Mouse (Mus musculus): ENCODE measurements around the gene Dnaaf1. TPM values are rescaled to one million over a fixed set of nuclear protein-coding genes. Genes with fewer than 3 reads are reported as not detected.

Dnaaf1 gene
- polyA plus RNA-seq, 1 experiment from 2014 or later, result 0.48 TPM

DNA sequence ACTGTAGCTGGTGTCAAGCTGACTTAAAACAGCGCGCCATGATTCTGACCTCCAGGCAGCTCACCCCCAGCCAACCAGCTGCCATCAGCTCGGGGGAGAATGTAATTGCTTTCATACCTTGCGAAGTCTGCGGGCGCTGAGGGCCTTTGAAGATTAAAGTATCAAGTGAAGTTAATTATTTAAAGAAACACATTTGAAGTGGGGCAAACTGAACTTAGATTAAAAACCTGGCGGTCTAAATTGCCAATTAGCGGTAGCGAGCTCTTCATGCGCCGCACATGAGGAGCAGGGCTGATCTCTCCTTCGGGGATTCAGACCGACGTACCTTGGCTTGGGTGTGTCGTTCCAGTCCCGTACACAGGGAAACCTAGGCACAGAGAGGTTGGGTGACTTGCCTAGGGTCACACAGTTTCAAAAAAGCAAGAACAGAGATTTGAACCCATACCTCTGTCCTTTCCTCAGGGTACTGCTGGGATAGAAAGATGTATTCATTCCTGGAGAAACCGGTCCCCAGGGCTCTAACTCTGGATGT lies 69.5 kb downstream of the Dnaaf1 start:
- Histone ChIP-seq H3K4me1 (ENCODE audit: control insufficient read depth, insufficient read depth, low read length) (peaks cover 7% of the 10 kb centered on the region; the same call in 1 of the 2 replicates), H3K27ac (ENCODE audit: low read depth, low read length) (peak overlapping the region; percentile 66), H3K36me3 (ENCODE audit: control insufficient read depth, insufficient read depth, low read length) (no peaks in the 10 kb centered on the region), H3K27me3 (ENCODE audit: control insufficient read depth, insufficient read depth, low read length) (no peaks in the 10 kb centered on the region), H3K9ac (replicated peaks; ENCODE audit: low read depth, low read length) (no peak overlapping the region), H3K4me2 (ENCODE audit: low read depth, low read length) (no peak overlapping the region), H3K9me3 (ENCODE audit: control insufficient read depth, low read length) (no peaks in the 10 kb centered on the region), H3K4me3 (ENCODE audit: low read depth, low read length) (no peak overlapping the region)
- WGBS, result 59% methylated on average over 17 of the region's 17 CpGs
- ATAC-seq (ENCODE audit: low read depth), result 0 out of 2 replicates have a peak, but pooled peaks have one; percentile 33

DNA sequence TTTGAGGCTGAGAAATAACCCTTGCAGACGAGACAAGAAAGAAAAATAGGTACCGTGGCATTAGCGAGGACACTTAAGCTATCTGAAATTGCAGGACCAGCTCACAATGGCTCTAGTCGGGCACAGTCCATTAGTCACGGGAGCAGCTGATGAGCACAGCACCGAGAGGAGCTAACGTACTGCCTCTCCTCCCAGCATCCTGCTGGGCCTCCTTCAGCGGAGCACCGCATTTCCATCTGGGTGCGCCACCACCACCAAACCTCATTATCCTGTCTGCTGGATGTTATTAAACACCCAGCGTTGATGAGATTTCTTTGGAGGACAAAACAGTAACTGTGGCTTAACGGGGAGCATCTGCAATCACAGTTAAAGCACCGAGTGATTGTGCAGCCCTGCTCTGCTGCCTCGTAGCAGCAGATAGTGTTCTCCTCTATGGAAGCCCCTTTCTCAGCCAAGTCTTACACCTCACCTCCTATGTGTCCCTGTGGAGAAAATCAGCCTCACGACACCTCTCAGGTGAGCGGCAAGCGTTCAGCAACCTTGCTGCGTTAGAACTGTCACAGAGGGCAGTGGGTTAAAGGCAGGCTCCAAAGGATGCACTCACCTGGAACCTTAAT lies 70.1 kb downstream of the Dnaaf1 start:
- no peaks in the 10 kb centered on the region for H3K36me3 ChIP-seq (ENCODE audit: control insufficient read depth, insufficient read depth, low read length)
- H3K27ac ChIP-seq (ENCODE audit: low read depth, low read length), result peak overlapping the region; percentile 66
- no peaks in the 10 kb centered on the region for H3K9me3 ChIP-seq (ENCODE audit: control insufficient read depth, low read length)
- H3K4me1 ChIP-seq (ENCODE audit: control insufficient read depth, insufficient read depth, low read length), result peaks cover 7% of the 10 kb centered on the region; the same call in 1 of the 2 replicates
- H3K4me3 ChIP-seq (ENCODE audit: low read depth, low read length), result no peak overlapping the region
- 0 out of 2 replicates have a peak overlapping the region, but pooled peaks have one; percentile 16 for H3K9ac ChIP-seq (replicated peaks; ENCODE audit: low read depth, low read length)
- peak overlapping the region; percentile 16; the same call in 1 of the 2 replicates for H3K4me2 ChIP-seq (ENCODE audit: low read depth, low read length)
- no peaks in the 10 kb centered on the region for H3K27me3 ChIP-seq (ENCODE audit: control insufficient read depth, insufficient read depth, low read length)
- peak; percentile 90 for ATAC-seq (ENCODE audit: low read depth)
- 30% methylated on average over 18 of the region's 18 CpGs for WGBS

- 73% methylated on average over 3 of the region's 3 CpGs for WGBS
- Histone ChIP-seq H3K9me3 (ENCODE audit: control insufficient read depth, low read length) (no peaks in the 10 kb centered on the region), H3K27me3 (ENCODE audit: control insufficient read depth, insufficient read depth, low read length) (no peaks in the 10 kb centered on the region), H3K4me1 (ENCODE audit: control insufficient read depth, insufficient read depth, low read length) (peaks cover 7% of the 10 kb centered on the region; the same call in 1 of the 2 replicates), H3K4me2 (ENCODE audit: low read depth, low read length) (no peak overlapping the region), H3K36me3 (ENCODE audit: control insufficient read depth, insufficient read depth, low read length) (no peaks in the 10 kb centered on the region), H3K27ac (ENCODE audit: low read depth, low read length) (no peak overlapping the region), H3K9ac (replicated peaks; ENCODE audit: low read depth, low read length) (no peak overlapping the region), H3K4me3 (ENCODE audit: low read depth, low read length) (no peak overlapping the region)
- ATAC-seq (ENCODE audit: low read depth), result no peak
Measured at GRCm38 (mm10) chr8:119646197-119646596, 71.2 kb downstream of the Dnaaf1 start.

DNA sequence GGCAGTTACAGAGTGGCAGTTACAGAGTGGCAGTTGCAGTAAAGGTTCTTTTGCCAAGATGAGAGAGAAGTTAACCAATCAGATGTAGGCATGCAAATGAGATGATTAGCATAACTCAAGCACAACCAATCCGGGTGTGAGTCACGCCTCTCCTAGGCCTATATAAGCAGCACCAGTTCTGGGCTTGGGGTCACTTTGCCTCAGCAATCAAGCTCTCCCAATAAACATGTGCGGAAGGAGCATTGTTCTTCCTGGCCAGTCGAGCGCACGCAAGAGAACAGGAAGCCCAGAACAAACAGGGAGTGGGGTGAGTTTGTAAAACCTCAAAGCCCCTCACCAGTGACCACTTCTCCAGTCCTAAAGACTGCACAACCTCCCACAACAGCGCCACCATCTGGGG lies 71.8 kb downstream of the Dnaaf1 start:
- H3K36me3 ChIP-seq (ENCODE audit: control insufficient read depth, insufficient read depth, low read length), result no peaks in the 10 kb centered on the region
- H3K4me3 ChIP-seq (ENCODE audit: low read depth, low read length), result no peak overlapping the region
- no peaks in the 10 kb centered on the region for H3K27me3 ChIP-seq (ENCODE audit: control insufficient read depth, insufficient read depth, low read length)
- peaks cover 7% of the 10 kb centered on the region; the same call in 1 of the 2 replicates for H3K4me1 ChIP-seq (ENCODE audit: control insufficient read depth, insufficient read depth, low read length)
- no peak overlapping the region for H3K4me2 ChIP-seq (ENCODE audit: low read depth, low read length)
- no peak overlapping the region for H3K27ac ChIP-seq (ENCODE audit: low read depth, low read length)
- 81% methylated on average over 7 of the region's 7 CpGs for WGBS
- no peak overlapping the region for H3K9ac ChIP-seq (replicated peaks; ENCODE audit: low read depth, low read length)
- no peaks in the 10 kb centered on the region for H3K9me3 ChIP-seq (ENCODE audit: control insufficient read depth, low read length)
- no peak for ATAC-seq (ENCODE audit: low read depth)

Other genes starting within 250 kb of the Dnaaf1 start
- gene Hsbp1, start 230.7 kb upstream of the Dnaaf1 start, polyA plus RNA-seq (2014; fragmentation: Nextera tagmentation; extraction: Ambion mirVana), result 704 and 825 TPM in 2 replicates
- 15.8 and 16.1 TPM in 2 replicates for gene Mlycd, start 180.4 kb upstream of the Dnaaf1 start, polyA plus RNA-seq (2014; fragmentation: Nextera tagmentation; extraction: Ambion mirVana)
- gene Osgin1, start 141.1 kb upstream of the Dnaaf1 start, polyA plus RNA-seq (2014; fragmentation: Nextera tagmentation; extraction: Ambion mirVana), result 0.31 and 0.35 TPM in 2 replicates
- 36.5 and 39.6 TPM in 2 replicates for gene Necab2, start 128.5 kb upstream of the Dnaaf1 start, polyA plus RNA-seq (2014; fragmentation: Nextera tagmentation; extraction: Ambion mirVana)
- gene Slc38a8, start 73.5 kb upstream of the Dnaaf1 start, polyA plus RNA-seq (2014; fragmentation: Nextera tagmentation; extraction: Ambion mirVana), result not detected in 2 replicates
- 42.5 and 64.8 TPM in 2 replicates for gene Mbtps1, start 16.5 kb upstream of the Dnaaf1 start, polyA plus RNA-seq (2014; fragmentation: Nextera tagmentation; extraction: Ambion mirVana)
- 158 and 176 TPM in 2 replicates for gene Hsdl1, start 52 bp upstream of the Dnaaf1 start, polyA plus RNA-seq (2014; fragmentation: Nextera tagmentation; extraction: Ambion mirVana)
- 12.7 and 14.7 TPM in 2 replicates for gene Taf1c, start 30.0 kb downstream of the Dnaaf1 start, polyA plus RNA-seq (2014; fragmentation: Nextera tagmentation; extraction: Ambion mirVana)
- gene Adad2, start 37.5 kb downstream of the Dnaaf1 start, polyA plus RNA-seq (2014; fragmentation: Nextera tagmentation; extraction: Ambion mirVana), result not detected in 2 replicates
- gene Kcng4, start 60.4 kb downstream of the Dnaaf1 start, polyA plus RNA-seq (2014; fragmentation: Nextera tagmentation; extraction: Ambion mirVana), result 0.06 and 0.08 TPM in 2 replicates
- gene Wfdc1, start 91.1 kb downstream of the Dnaaf1 start, polyA plus RNA-seq (2014; fragmentation: Nextera tagmentation; extraction: Ambion mirVana), result 3.2 and 3.7 TPM in 2 replicates
- gene Atp2c2, start 124.8 kb downstream of the Dnaaf1 start, polyA plus RNA-seq (2014; fragmentation: Nextera tagmentation; extraction: Ambion mirVana), result 0.08 and 0.10 TPM in 2 replicates
- gene Tldc1, start 203.2 kb downstream of the Dnaaf1 start, polyA plus RNA-seq (2014; fragmentation: Nextera tagmentation; extraction: Ambion mirVana), result 8.1 and 8.9 TPM in 2 replicates